Mouse (Mus musculus): Measurements from ENCODE around the gene Wipi1.

Gene Wipi1

GRCm38 (mm10) chr11:109539290-109539689 is 72.5 kb downstream of the Wipi1 start:
- no peak for DNase-seq (ENCODE audit: low read depth, low spot score)

GRCm38 (mm10) chr11:109536939-109537338 is 74.8 kb downstream of the Wipi1 start:
- no peak for DNase-seq (ENCODE audit: low read depth, low spot score)

- no peak for DNase-seq (ENCODE audit: low read depth, low spot score)
These were observed 75.8 kb downstream of the Wipi1 start for GRCm38 (mm10) chr11:109535966-109536365.

GRCm38 (mm10) chr11:109530030-109530429 is 81.7 kb downstream of the Wipi1 start:
- no peak for DNase-seq (ENCODE audit: low read depth, low spot score)

- DNase-seq (ENCODE audit: low read depth, low spot score) = no peak
These were observed 86.2 kb downstream of the Wipi1 start for GRCm38 (mm10) chr11:109525571-109525970.

GRCm38 (mm10) chr11:109524869-109525268 is 86.9 kb downstream of the Wipi1 start:
- no peak for DNase-seq (ENCODE audit: low read depth, low spot score)
